Mouse (Mus musculus): ENCODE measurements around the gene Zmiz1. TPM values are rescaled to one million over a fixed set of nuclear protein-coding genes. Genes with fewer than 3 reads are reported as not detected.

Zmiz1 gene
- total and polyA plus RNA-seq, 2 experiments from 2014 or later, result 38.0 to 75.6 TPM

GRCm38 (mm10) chr14:25492567-25493279 lies 33.7 kb downstream of the Zmiz1 start:
- H3K27me3 ChIP-seq (ENCODE audit: insufficient read depth, low read length), result no peaks in the 10 kb centered on the region
- ATAC-seq (no peak), DNase-seq (no peak)
- H3K4me2 ChIP-seq (ENCODE audit: low read depth), result no peak overlapping the region
- peaks cover 23% of the 10 kb centered on the region for H3K4me1 ChIP-seq (ENCODE audit: insufficient read depth)
- peak overlapping the region; percentile 80 for H3K27ac ChIP-seq (ENCODE audit: low read depth, low read length)
- no peak overlapping the region for H3K4me3 ChIP-seq (ENCODE audit: low read depth, low read length)
- no peaks in the 10 kb centered on the region for H3K36me3 ChIP-seq (ENCODE audit: insufficient read depth)
- H3K9me3 ChIP-seq (ENCODE audit: low read length), result no peaks in the 10 kb centered on the region
- WGBS, result 73% methylated on average over 11 of the region's 11 CpGs
- peak overlapping the region; percentile 31 for H3K9ac ChIP-seq
- TF ChIP-seq CTCF (IDR thresholded peaks at IDR 0.05; ENCODE audit: low read depth), result no peak

GRCm38 (mm10) chr14:25493301-25494241 lies 34.6 kb downstream of the Zmiz1 start:
- peak overlapping the region; percentile 80 for H3K27ac ChIP-seq (ENCODE audit: low read depth, low read length)
- no peaks in the 10 kb centered on the region for H3K36me3 ChIP-seq (ENCODE audit: insufficient read depth)
- H3K4me3 ChIP-seq (ENCODE audit: low read depth, low read length), result no peak overlapping the region
- DNase-seq (peak; percentile 75), ATAC-seq (peak; percentile 63)
- no peaks in the 10 kb centered on the region for H3K9me3 ChIP-seq (ENCODE audit: low read length)
- H3K27me3 ChIP-seq (ENCODE audit: insufficient read depth, low read length), result no peaks in the 10 kb centered on the region
- TF ChIP-seq CTCF (IDR thresholded peaks at IDR 0.05; ENCODE audit: low read depth), result no peak
- H3K4me1 ChIP-seq (ENCODE audit: insufficient read depth), result peaks cover 27% of the 10 kb centered on the region
- H3K9ac ChIP-seq, result peak overlapping the region; percentile 31
- H3K4me2 ChIP-seq (ENCODE audit: low read depth), result no peak overlapping the region
- WGBS, result 31% methylated on average over 22 of the region's 22 CpGs

- H3K4me2 ChIP-seq (ENCODE audit: low read depth), result no peak overlapping the region
- WGBS, result 85% methylated on average over 3 of the region's 3 CpGs
- H3K36me3 ChIP-seq (ENCODE audit: insufficient read depth), result no peaks in the 10 kb centered on the region
- DNase-seq (no peak), ATAC-seq (no peak)
- H3K9me3 ChIP-seq (ENCODE audit: low read length), result no peaks in the 10 kb centered on the region
- no peak overlapping the region for H3K9ac ChIP-seq
- no peak overlapping the region for H3K4me3 ChIP-seq (ENCODE audit: low read depth, low read length)
- no peak for TF ChIP-seq CTCF (IDR thresholded peaks at IDR 0.05; ENCODE audit: low read depth)
- H3K27ac ChIP-seq (ENCODE audit: low read depth, low read length), result no peak overlapping the region
- peaks cover 27% of the 10 kb centered on the region for H3K4me1 ChIP-seq (ENCODE audit: insufficient read depth)
- H3K27me3 ChIP-seq (ENCODE audit: insufficient read depth, low read length), result no peaks in the 10 kb centered on the region
Measured at GRCm38 (mm10) chr14:25494778-25495177, 35.8 kb downstream of the Zmiz1 start.

GRCm38 (mm10) chr14:25496116-25496515 lies 37.1 kb downstream of the Zmiz1 start:
- H3K36me3 ChIP-seq (ENCODE audit: insufficient read depth), result no peaks in the 10 kb centered on the region
- H3K4me1 ChIP-seq (ENCODE audit: insufficient read depth), result peaks cover 27% of the 10 kb centered on the region
- ATAC-seq (no peak), DNase-seq (no peak)
- no peak for TF ChIP-seq CTCF (IDR thresholded peaks at IDR 0.05; ENCODE audit: low read depth)
- H3K9me3 ChIP-seq (ENCODE audit: low read length), result no peaks in the 10 kb centered on the region
- no peak overlapping the region for H3K4me2 ChIP-seq (ENCODE audit: low read depth)
- no peak overlapping the region for H3K9ac ChIP-seq
- H3K27ac ChIP-seq (ENCODE audit: low read depth, low read length), result no peak overlapping the region
- H3K4me3 ChIP-seq (ENCODE audit: low read depth, low read length), result no peak overlapping the region
- 40% methylated on average over 2 of the region's 2 CpGs for WGBS
- H3K27me3 ChIP-seq (ENCODE audit: insufficient read depth, low read length), result no peaks in the 10 kb centered on the region

GRCm38 (mm10) chr14:25496989-25497388 lies 38.0 kb downstream of the Zmiz1 start:
- no peak for TF ChIP-seq CTCF (IDR thresholded peaks at IDR 0.05; ENCODE audit: low read depth)
- ATAC-seq (no peak), DNase-seq (no peak)
- no peak overlapping the region for H3K4me2 ChIP-seq (ENCODE audit: low read depth)
- no peak overlapping the region for H3K4me3 ChIP-seq (ENCODE audit: low read depth, low read length)
- H3K36me3 ChIP-seq (ENCODE audit: insufficient read depth), result no peaks in the 10 kb centered on the region
- H3K27ac ChIP-seq (ENCODE audit: low read depth, low read length), result no peak overlapping the region
- peaks cover 27% of the 10 kb centered on the region for H3K4me1 ChIP-seq (ENCODE audit: insufficient read depth)
- H3K27me3 ChIP-seq (ENCODE audit: insufficient read depth, low read length), result no peaks in the 10 kb centered on the region
- no peaks in the 10 kb centered on the region for H3K9me3 ChIP-seq (ENCODE audit: low read length)
- H3K9ac ChIP-seq, result no peak overlapping the region
- 51% methylated on average over 3 of the region's 3 CpGs for WGBS

- Histone ChIP-seq H3K9ac (no peak overlapping the region), H3K4me2 (ENCODE audit: low read depth) (no peak overlapping the region), H3K4me3 (ENCODE audit: low read depth, low read length) (no peak overlapping the region), H3K36me3 (ENCODE audit: insufficient read depth) (no peaks in the 10 kb centered on the region), H3K27me3 (ENCODE audit: insufficient read depth, low read length) (no peaks in the 10 kb centered on the region), H3K27ac (ENCODE audit: low read depth, low read length) (peak overlapping the region; percentile 76), H3K9me3 (ENCODE audit: low read length) (no peaks in the 10 kb centered on the region), H3K4me1 (ENCODE audit: insufficient read depth) (peaks cover 27% of the 10 kb centered on the region)
- 28% methylated on average over 8 of the region's 8 CpGs for WGBS
- ATAC-seq (peak; percentile 63), DNase-seq (peak; percentile 69)
- TF ChIP-seq CTCF (IDR thresholded peaks at IDR 0.05; ENCODE audit: low read depth), result no peak
Measured at GRCm38 (mm10) chr14:25497596-25497995, 38.6 kb downstream of the Zmiz1 start.

GRCm38 (mm10) chr14:25498367-25498766 lies 39.4 kb downstream of the Zmiz1 start:
- Histone ChIP-seq H3K27me3 (ENCODE audit: insufficient read depth, low read length) (no peaks in the 10 kb centered on the region), H3K4me1 (ENCODE audit: insufficient read depth) (peaks cover 21% of the 10 kb centered on the region), H3K9me3 (ENCODE audit: low read length) (no peaks in the 10 kb centered on the region), H3K4me3 (ENCODE audit: low read depth, low read length) (no peak overlapping the region), H3K27ac (ENCODE audit: low read depth, low read length) (peak overlapping the region; percentile 76), H3K9ac (no peak overlapping the region), H3K4me2 (ENCODE audit: low read depth) (no peak overlapping the region), H3K36me3 (ENCODE audit: insufficient read depth) (peaks cover 4% of the 10 kb centered on the region; the same call in 1 of the 2 replicates)
- ATAC-seq, result no peak
- no peak for TF ChIP-seq CTCF (IDR thresholded peaks at IDR 0.05; ENCODE audit: low read depth)
- no peak for DNase-seq
- WGBS, result 12% methylated on average over 7 of the region's 7 CpGs
